Mouse (Mus musculus): ENCODE results near the gene Sik2.

- TF ChIP-seq GATA1 (IDR thresholded peaks at IDR 0.05; ENCODE audit: borderline replicate concordance, low read length) (no peak), FLI1 (IDR thresholded peaks at IDR 0.05; ENCODE audit: low read length) (no peak)
Measured at GRCm38 (mm10) chr9:50925801-50926200, 83.1 kb downstream of the Sik2 start.
